8 mouse cellular contexts compared by ENCODE assay signal in genomic region chr7:105778553-105779265, GRCm38 (mm10). TPM values are rescaled to one million over a fixed set of nuclear protein-coding genes. Genes with fewer than 3 reads are reported as not detected.
DNase-seq lines count a peak whose midpoint lies in the region; ATAC-seq and TF ChIP-seq lines count a peak whose summit lies in the region.

No protein-coding gene starts in this region.

- TF ChIP-seq CTCF in layer of hippocampus, adult 2 months (conservative IDR thresholded peaks at IDR 0.05) = no peak

- H3K4me2 ChIP-seq in embryonic facial prominence, embryonic 13.5 days = peak overlapping the region; percentile 66
- H3K4me2 ChIP-seq in midbrain, embryonic 15.5 days = peak overlapping the region; percentile 9; the same call in 1 of the 2 replicates

- ATAC-seq in embryonic facial prominence, embryonic 13.5 days (ENCODE audit: insufficient number of reproducible peaks, insufficient read depth, low FRiP score, low TSS enrichment, low read depth) = peak; percentile 91
- ATAC-seq in midbrain, embryonic 15.5 days (replicated peaks) = peak; percentile 51

- H3K27me3 ChIP-seq in embryonic facial prominence, embryonic 13.5 days = no peaks in the 10 kb centered on the region
- no peaks in the 10 kb centered on the region for H3K27me3 ChIP-seq in midbrain, embryonic 15.5 days (replicated peaks)

- H3K4me3 ChIP-seq in layer of hippocampus, adult 2 months = no peak overlapping the region
- H3K4me3 ChIP-seq in embryonic facial prominence, embryonic 13.5 days = peak overlapping the region; percentile 43
- no peak overlapping the region for H3K4me3 ChIP-seq in midbrain, embryonic 15.5 days

- no peak for DNase-seq in layer of hippocampus, adult 2 months (ENCODE audit: low spot score in 2 of 2)
- no peak for DNase-seq in layer of hippocampus, adult 18-20 months (ENCODE audit: low spot score in 2 of 2)
- DNase-seq in heart, postnatal 36 days = peak; percentile 36 to 47
- DNase-seq in liver = peak; percentile 48
- DNase-seq in layer of hippocampus, adult 11-12 months (ENCODE audit: low spot score) = no peak
- no peak for DNase-seq in frontal cortex, postnatal 14 days (ENCODE audit: low spot score in 2 of 2)

- peak overlapping the region; percentile 66 for H3K9ac ChIP-seq in embryonic facial prominence, embryonic 13.5 days
- H3K9ac ChIP-seq in midbrain, embryonic 15.5 days = no peak overlapping the region; the same call in 1 of the 2 replicates

- peaks cover 83% of the 10 kb centered on the region for H3K4me1 ChIP-seq in embryonic facial prominence, embryonic 13.5 days
- peaks cover 70% of the 10 kb centered on the region for H3K4me1 ChIP-seq in midbrain, embryonic 15.5 days

- no peaks in the 10 kb centered on the region for H3K9me3 ChIP-seq in embryonic facial prominence, embryonic 13.5 days
- no peaks in the 10 kb centered on the region for H3K9me3 ChIP-seq in midbrain, embryonic 15.5 days

- peak overlapping the region; percentile 44; the same call in 1 of the 2 replicates for H3K27ac ChIP-seq in layer of hippocampus, adult 2 months
- peak overlapping the region; percentile 98 for H3K27ac ChIP-seq in embryonic facial prominence, embryonic 13.5 days
- H3K27ac ChIP-seq in midbrain, embryonic 15.5 days = peak overlapping the region; percentile 59

- WGBS in embryonic facial prominence, embryonic 13.5 days = 12% methylated on average over 4 of the region's 4 CpGs
- 35% methylated on average over 4 of the region's 4 CpGs for WGBS in midbrain, embryonic 15.5 days

- H3K36me3 ChIP-seq in embryonic facial prominence, embryonic 13.5 days = peaks cover 47% of the 10 kb centered on the region
- H3K36me3 ChIP-seq in midbrain, embryonic 15.5 days (replicated peaks) = peaks cover 29% of the 10 kb centered on the region; the same call in 1 of the 2 replicates

- intact Hi-C loops in heart, postnatal 36 days (cut with DNase I) = loop anchor here (2.0 kb wide), 1 partner anchor 30 kb away; no protein-coding TSS in a partner anchor

RNA-seq across cellular contexts. Expression of gene Dchs1, which starts 8.7 kb away (rescaled TPM):
- 10 to 100 TPM; 14.1 to 15.1 TPM for total RNA-seq in layer of hippocampus, adult 2 months (2021)
- 10 to 100 TPM; 10.9 to 11.8 TPM for total RNA-seq in layer of hippocampus, adult 18-20 months (2021)
- 21.0 and 21.5 TPM in 2 replicates for polyA plus RNA-seq in embryonic facial prominence, embryonic 13.5 days (2015; fragmentation: Nextera tagmentation; extraction: Ambion mirVana)
- total RNA-seq in heart, postnatal 36 days (2021) = 1 to 10 TPM; 8.6 to 9.8 TPM
- 17.9 and 19.0 TPM in 2 replicates for polyA plus RNA-seq in midbrain, embryonic 15.5 days (2015; fragmentation: Nextera tagmentation; extraction: Ambion mirVana)

RNA-seq across cellular contexts. Expression of gene Tpp1, which starts 26.7 kb away (rescaled TPM):
- total RNA-seq in layer of hippocampus, adult 2 months (2021) = 10 to 100 TPM; 73.2 to 73.4 TPM
- total RNA-seq in layer of hippocampus, adult 18-20 months (2021) = 10 to 100 TPM; 59.2 to 65.2 TPM
- polyA plus RNA-seq in embryonic facial prominence, embryonic 13.5 days (2015; fragmentation: Nextera tagmentation; extraction: Ambion mirVana) = 44.0 and 45.8 TPM in 2 replicates
- total RNA-seq in heart, postnatal 36 days (2021) = 10 to 100 TPM; 44.7 to 47.5 TPM
- polyA plus RNA-seq in midbrain, embryonic 15.5 days (2015; fragmentation: Nextera tagmentation; extraction: Ambion mirVana) = 38.7 and 43.4 TPM in 2 replicates

RNA-seq across cellular contexts. Expression of gene Mrpl17, which starts 32.2 kb away (rescaled TPM):
- total RNA-seq in layer of hippocampus, adult 2 months (2021) = 100 to 1,000 TPM; 104 to 108 TPM
- 100 to 1,000 TPM; 104 to 108 TPM for total RNA-seq in layer of hippocampus, adult 18-20 months (2021)
- 321 and 381 TPM in 2 replicates for polyA plus RNA-seq in embryonic facial prominence, embryonic 13.5 days (2015; fragmentation: Nextera tagmentation; extraction: Ambion mirVana)
- 100 to 1,000 TPM; 115 to 117 TPM for total RNA-seq in heart, postnatal 36 days (2021)
- polyA plus RNA-seq in midbrain, embryonic 15.5 days (2015; fragmentation: Nextera tagmentation; extraction: Ambion mirVana) = 173 and 175 TPM in 2 replicates

RNA-seq across cellular contexts. Expression of gene Taf10, which starts 34.5 kb away (rescaled TPM):
- 100 to 1,000 TPM; 112 to 120 TPM for total RNA-seq in layer of hippocampus, adult 2 months (2021)
- total RNA-seq in layer of hippocampus, adult 18-20 months (2021) = 100 to 1,000 TPM; 108 to 114 TPM
- polyA plus RNA-seq in embryonic facial prominence, embryonic 13.5 days (2015; fragmentation: Nextera tagmentation; extraction: Ambion mirVana) = 126 and 137 TPM in 2 replicates
- 100 to 1,000 TPM in 1 of 2 experiments, 10 to 100 TPM in 1; 97.5 to 100 TPM for total RNA-seq in heart, postnatal 36 days (2021)
- polyA plus RNA-seq in midbrain, embryonic 15.5 days (2015; fragmentation: Nextera tagmentation; extraction: Ambion mirVana) = 89.7 and 99.0 TPM in 2 replicates

RNA-seq across cellular contexts. Expression of gene Rrp8, which starts 41.5 kb away (rescaled TPM):
- 10 to 100 TPM in 1 of 2 experiments, 1 to 10 TPM in 1; 8.9 to 14.3 TPM for total RNA-seq in layer of hippocampus, adult 2 months (2021)
- total RNA-seq in layer of hippocampus, adult 18-20 months (2021) = 10 to 100 TPM; 10.9 to 14.6 TPM
- polyA plus RNA-seq in embryonic facial prominence, embryonic 13.5 days (2015; fragmentation: Nextera tagmentation; extraction: Ambion mirVana) = 43.4 and 48.9 TPM in 2 replicates
- total RNA-seq in heart, postnatal 36 days (2021) = 10 to 100 TPM; 10.1 to 11.2 TPM
- 22.4 and 22.9 TPM in 2 replicates for polyA plus RNA-seq in midbrain, embryonic 15.5 days (2015; fragmentation: Nextera tagmentation; extraction: Ambion mirVana)

Comparison
In these comparisons a context has a peak if more than half of its experiments do, and no peak if none do; other contexts are left out.
1. DNase-seq: peak in heart, postnatal 36 days (2 of 2) and liver (single experiment); none in layer of hippocampus, adult 2 months (0 of 2), layer of hippocampus, adult 18-20 months (0 of 2), layer of hippocampus, adult 11-12 months (single experiment) and frontal cortex, postnatal 14 days (0 of 2).
2. H3K27ac ChIP-seq: peak in every context shown above with its lines; median percentile 98 in embryonic facial prominence, embryonic 13.5 days; 59 in midbrain, embryonic 15.5 days; 44 in layer of hippocampus, adult 2 months.